Mouse (Mus musculus): Measurements from ENCODE around the gene Crtc3.
A peak's percentile ranks its signal among the peaks of the same experiment; 100 is the strongest.

Gene Crtc3

DNA sequence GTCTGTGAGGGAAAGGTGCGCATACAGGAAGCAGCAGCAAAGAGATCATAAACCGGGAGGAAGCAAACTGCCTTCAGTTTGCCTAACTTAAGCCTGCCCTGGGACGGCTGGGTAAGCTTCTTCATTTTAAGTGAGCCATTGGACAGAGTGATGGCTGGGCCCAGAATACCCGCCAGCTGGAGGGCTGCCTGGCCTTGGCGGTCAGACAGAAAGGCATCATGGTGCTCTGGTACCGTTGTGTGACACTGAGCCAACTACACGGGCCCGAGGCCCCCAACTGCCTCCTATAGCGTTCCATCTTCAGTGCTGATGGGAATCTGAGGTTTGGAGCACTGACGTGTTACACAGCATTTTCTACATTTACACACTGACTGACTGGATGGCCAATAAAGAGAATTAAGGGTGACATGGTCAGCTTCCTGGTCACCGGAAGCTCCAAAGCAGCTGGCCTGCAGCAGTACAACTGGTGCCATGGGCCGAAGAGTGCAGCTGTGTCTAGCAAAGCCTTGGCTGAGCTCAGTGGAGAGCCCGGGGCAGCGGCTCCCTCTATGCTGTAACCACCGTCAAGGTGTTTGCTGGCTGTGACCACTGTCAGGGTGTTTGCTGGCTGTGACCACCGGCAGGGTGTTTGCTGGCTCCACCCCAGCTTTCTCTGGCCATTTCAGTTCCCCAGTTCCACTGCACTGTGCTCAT is 99.5 kb downstream of the Crtc3 start:
- DNase-seq, result no peak

DNA sequence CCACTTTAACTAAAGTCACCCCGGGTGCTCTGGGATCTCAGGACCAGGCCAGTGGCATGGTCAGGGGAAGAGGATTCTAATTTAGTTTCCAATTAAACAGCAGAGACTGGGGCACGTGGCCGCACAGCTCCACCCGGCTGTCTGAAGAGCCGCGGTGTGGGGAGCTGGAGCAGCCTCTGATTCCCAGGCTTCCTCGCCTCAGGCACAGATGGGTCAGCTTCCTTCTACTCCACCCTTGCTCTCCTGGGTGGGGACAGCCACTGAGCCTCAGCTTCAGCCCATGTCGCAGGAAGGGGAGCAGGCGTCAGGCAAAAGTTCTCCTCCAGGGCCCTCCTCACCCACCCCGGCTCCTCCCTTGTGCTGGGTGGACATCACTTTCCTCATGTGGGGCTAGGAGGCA is 101.0 kb downstream of the Crtc3 start:
- no peak for DNase-seq

DNA sequence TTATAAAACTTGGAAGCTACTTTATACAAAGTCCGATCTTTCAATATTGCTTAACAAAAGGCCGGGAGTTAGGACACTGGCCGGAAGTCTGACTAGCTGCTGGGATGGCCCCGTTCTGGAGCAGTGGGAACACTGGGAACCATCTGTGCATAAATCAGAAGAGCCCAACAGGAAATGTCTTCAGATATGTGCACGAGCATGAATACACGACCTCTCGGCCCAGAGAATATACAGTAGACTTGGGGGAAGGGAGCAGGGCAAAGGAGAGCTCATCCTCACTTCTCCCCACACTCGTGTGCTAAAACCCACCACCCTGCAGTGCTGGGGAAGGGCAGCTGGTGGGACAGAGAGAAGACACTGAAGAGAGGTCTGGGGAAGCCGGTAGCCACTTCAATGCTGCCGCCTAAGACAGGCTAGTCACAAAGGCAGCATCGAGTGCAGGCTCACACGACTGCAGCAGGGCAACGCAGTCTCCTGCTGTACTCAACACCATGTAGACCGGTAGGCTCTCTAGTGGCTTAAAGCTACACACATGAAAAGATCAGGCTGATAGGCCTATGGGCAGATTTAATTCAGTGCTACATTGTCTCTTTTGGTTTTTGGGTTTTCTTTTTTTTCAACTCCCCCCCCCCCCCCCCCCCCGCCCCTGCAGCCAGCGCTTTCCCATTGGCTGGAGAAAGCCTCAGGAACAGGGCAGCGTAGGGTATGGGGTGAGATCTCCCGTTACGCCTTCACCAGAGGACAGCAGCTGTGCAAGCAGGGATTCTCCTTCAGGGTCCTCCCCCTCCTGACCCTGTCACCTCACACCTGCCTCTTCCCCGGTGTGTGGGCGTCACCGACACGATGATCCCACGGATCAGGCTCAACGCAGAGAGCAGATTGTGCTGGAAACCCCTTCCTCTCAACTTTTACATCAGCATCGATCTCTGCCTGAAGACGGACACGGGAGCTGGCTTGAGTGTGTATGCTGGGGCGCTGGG is 101.7 kb downstream of the Crtc3 start:
- no peak for DNase-seq

DNA sequence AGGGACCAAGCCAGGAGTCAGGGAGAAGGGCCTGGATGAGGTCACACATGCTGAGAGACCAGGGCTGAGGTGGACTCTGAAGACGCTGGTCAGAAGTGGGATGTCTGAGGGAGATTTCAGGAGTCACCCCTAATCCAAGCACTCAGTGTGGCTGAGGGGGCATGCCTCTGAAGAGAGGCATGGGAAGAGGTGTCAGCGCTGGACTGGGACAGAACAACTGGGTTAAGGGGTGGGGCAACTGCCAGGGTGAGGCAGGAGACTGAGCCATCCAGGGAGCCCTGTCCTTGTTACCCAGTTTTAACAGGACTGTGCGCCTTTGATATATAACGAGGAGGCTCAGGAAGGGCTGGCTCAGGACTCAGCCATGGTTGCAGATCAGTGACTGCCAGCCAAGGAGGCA is 102.5 kb downstream of the Crtc3 start:
- DNase-seq, result no peak

- no peak for DNase-seq
Measured at GRCm38 (mm10) chr7:80585380-80585779, 103.3 kb downstream of the Crtc3 start.

DNA sequence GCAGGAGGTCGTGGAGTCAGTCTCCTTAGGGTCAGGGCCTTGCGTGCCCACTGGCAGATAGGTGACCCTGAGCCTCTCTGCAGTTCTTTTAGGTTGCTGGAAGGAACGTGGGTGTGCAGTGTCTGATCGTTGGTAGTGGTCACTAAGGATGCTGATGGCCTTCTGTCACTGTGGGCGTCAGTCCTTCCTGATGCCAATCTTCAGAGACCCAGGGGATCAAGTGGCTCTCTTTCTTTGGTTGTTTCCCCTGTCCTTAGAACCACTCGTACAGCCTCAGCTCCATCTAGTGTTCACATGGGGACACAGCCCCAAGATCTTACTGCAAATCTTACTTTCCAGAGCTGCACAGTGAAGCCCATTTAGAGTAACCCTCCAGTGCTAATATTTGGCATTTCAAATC is 104.7 kb downstream of the Crtc3 start:
- peak; percentile 25 to 32 for DNase-seq

DNA sequence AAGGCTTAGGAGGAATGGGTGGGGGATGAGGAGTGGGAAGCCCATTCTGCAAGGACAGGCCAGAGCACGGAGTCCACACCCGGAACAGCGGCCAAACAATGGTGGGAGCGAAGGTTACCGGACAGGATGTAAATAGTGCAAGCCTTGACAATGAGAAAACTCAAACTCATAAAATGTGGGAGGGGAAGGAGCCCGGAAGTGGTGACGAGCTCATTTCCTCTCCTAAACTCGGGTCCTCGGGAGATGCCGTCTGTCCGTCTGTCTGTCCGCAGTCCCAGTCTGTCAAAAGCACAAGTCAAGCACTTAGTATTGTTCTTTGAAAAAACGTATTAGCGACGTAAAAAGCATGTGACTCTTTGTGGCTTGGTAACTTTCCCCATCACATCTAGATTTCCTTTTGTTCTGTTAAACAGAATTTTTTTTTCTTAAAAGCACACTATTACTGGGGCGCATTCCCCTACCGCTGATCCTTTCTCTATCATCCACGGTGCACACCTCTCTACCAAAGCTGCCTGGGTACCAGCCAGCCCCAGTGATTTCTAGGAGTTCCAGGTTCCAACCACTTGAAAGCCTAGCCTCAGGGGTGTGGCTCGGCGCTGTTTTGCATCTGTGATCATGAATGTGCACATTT is 105.7 kb downstream of the Crtc3 start:
- peak; percentile 14 to 43 for DNase-seq

GRCm38 (mm10) chr7:80580368-80580767 is 108.3 kb downstream of the Crtc3 start:
- peak; percentile 22 to 35 for DNase-seq

- DNase-seq, result no peak
Measured at GRCm38 (mm10) chr7:80577417-80577980, 111.2 kb downstream of the Crtc3 start.

DNA sequence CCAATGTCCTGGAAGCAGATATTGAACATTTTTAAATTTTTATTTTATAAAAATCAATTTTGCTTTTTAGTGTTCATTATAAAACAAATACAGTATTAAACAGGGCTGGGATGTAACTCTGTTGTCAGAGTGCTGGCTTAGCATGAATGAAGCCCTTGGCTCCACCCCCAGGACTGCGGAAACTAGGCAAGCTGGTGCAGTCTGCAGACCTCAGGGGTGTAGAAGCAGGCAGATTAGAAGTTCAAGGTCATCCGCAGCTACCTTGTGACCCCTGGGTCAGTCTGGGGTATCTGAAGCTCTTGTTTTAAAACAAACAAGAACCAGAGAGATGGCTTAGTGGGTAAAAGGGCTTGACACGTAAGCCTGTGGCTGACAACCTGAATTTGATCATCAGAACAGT is 112.1 kb downstream of the Crtc3 start:
- no peak for DNase-seq

GRCm38 (mm10) chr7:80575750-80576149 is 112.9 kb downstream of the Crtc3 start:
- DNase-seq, result no peak

GRCm38 (mm10) chr7:80573076-80573475 is 115.6 kb downstream of the Crtc3 start:
- DNase-seq, result no peak

- DNase-seq, result no peak
Measured at GRCm38 (mm10) chr7:80567982-80568381, 120.7 kb downstream of the Crtc3 start.

- no peak for DNase-seq
Measured at GRCm38 (mm10) chr7:80561931-80562330, 126.7 kb downstream of the Crtc3 start.

- no peak for DNase-seq
Measured at GRCm38 (mm10) chr7:80561271-80561670, 127.4 kb downstream of the Crtc3 start.

DNA sequence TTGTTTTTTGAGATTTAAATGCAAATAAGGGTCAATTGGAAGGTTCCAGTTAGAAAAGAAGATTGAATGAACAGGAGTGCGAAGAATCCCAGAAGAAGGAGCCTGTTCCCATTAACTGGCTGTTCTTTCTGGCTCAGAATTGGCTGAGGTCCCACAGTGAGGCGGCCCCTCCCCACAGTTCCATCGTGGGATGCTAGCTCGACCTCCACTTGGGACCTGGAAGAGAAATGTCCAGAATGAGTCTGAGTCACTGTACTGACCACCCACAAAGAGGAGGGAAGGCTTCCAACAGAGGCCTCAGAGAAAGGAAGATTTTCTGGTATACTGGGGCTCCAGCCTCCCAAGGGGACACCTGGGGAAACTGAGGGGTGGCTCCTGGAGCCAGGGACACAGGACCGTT is 130.1 kb downstream of the Crtc3 start:
- no peak for DNase-seq

- no peak for DNase-seq
Measured at GRCm38 (mm10) chr7:80558101-80558500, 130.6 kb downstream of the Crtc3 start.

- DNase-seq, result no peak
Measured at GRCm38 (mm10) chr7:80557161-80557560, 131.5 kb downstream of the Crtc3 start.

DNA sequence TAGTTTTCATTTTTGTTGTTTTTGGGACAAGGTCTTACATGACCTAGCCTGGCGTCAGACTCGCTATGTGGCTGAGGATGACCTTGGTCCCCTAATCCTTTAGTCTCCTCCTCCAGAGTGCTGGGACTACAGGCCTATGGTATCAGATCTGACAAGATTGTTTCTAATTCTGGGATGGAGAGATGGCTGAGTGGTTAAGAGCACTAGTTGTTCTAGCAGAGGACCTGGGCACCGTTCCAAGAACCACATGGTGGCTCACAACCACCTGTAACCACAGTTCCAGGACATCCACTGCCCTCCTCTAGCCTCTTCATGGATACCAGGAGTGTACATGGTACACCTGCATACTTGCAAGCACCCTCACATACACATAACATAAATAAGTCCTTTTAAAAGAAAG is 132.5 kb downstream of the Crtc3 start:
- DNase-seq, result no peak

DNA sequence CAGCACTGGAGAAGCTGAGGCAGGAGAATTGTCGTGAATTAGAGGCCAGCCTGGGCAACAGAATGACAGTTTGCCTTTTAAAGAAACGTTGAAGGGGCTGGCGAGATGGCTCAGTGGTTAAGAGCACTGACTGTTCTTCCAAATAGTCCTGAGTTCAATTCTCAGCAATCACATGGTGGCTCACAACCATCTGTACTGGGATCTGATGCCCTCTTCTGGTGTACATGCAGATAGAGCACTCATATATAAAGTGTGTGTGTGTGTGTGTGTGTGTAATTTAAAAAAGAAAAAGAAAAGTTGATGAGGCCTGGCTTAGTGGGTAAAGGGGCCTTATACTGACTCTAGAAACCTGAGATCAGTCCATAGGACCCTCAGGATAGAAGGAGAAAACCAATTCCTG is 133.5 kb downstream of the Crtc3 start:
- no peak for DNase-seq

GRCm38 (mm10) chr7:80554180-80555021 is 134.3 kb downstream of the Crtc3 start:
- peak; percentile 53 to 76 for DNase-seq
